Mouse (Mus musculus): ENCODE data around the gene Pds5b.

- TF ChIP-seq POLR2A (IDR thresholded peaks at IDR 0.05; ENCODE audit: insufficient read depth, low read length) (no peak), CTCF (IDR thresholded peaks at IDR 0.05; ENCODE audit: low read depth, low read length) (no peak), EP300 (IDR thresholded peaks at IDR 0.05; ENCODE audit: insufficient read depth, low read depth, low read length) (no peak)
Observed at GRCm38 (mm10) chr5:150814111-150814990, 140.8 kb downstream of the Pds5b start.

All from ES-Bruce4 (cell line).